Mouse (Mus musculus) gastrocnemius, adult 18-20 months (tissue): ENCODE results near the gene Gm4141. TPM values are rescaled to one million over a fixed set of nuclear protein-coding genes. Genes with fewer than 3 reads are reported as not detected.
"Not testable (repeated sequence)": the region's sequence is repeated elsewhere in the genome, so short reads cannot be mapped to it uniquely, and the experiment has no call there.

ENCODE experiments used
- DNase-seq: peaks from one replicate; pipeline ENCODE4 v3.0.0; 2021; ENCODE audit warnings: low spot score
- long read RNA-seq, 2 experiments: library from polyadenylated mRNA; stranded (forward); transcript quantifications; one replicate each; pipeline ENCODE4 v2.0.0; 2021
- total RNA-seq, 2 experiments: library from RNA; stranded (reverse); gene quantifications; 2 replicates each; pipeline ENCODE4 v1.2.3; 2021

Gm4141 gene
- not detected for total RNA-seq
- long read RNA-seq, experiment 1 = 0 reads
- long read RNA-seq, experiment 2 = 0 reads

GRCm38 (mm10) chr7:20576141-20576540 is at the start of gene Gm4141:
TSS of gene Gm4141 (minus strand) at chr7:20576241.
- DNase-seq = not testable (repeated sequence)

GRCm38 (mm10) chr7:20598921-20599320 is 22.9 kb upstream of the Gm4141 start, which contains the start of gene Gm4513:
TSS of gene Gm4513 (minus strand) at chr7:20599021.
- DNase-seq = not testable (repeated sequence)

GRCm38 (mm10) chr7:20545657-20546056 is 30.4 kb downstream of the Gm4141 start, which contains the start of gene Gm5726:
TSS of gene Gm5726 (minus strand) at chr7:20545757.
- DNase-seq = not testable (repeated sequence)

DNA sequence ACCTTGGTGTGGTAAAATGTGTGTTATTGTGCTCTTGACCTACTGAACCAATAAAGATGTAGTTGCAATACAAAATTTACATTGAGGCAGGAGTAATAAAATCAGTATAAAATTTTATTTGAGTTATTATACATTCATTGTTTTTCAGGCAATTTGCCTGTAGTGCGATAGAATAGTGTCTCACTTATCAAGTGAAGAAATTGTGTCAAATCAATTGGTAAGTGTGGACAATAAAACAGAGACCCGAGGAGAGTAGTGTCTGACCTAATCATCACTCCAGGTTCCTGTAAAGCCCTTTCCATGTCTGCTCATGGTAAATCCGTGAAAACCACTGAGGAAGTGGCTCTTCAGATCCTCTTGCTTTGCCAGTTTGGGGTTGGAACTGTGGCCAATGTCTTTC is 42.5 kb downstream of the Gm4141 start, which contains the start of gene Vmn1r104:
TSS of gene Vmn1r104 (plus strand) at position 301 of the 400 bp plus-strand sequence.
- DNase-seq = not testable (repeated sequence)

Other genes with a start within 250 kb of the Gm4141 start
- not detected for gene Gm4133, start 242.2 kb downstream of the Gm4141 start, total RNA-seq
- gene Gm5728, start 200.8 kb downstream of the Gm4141 start, total RNA-seq = not detected
- gene Vmn1r100, start 158.3 kb downstream of the Gm4141 start, total RNA-seq = not detected
- gene Vmn1r101, start 133.6 kb downstream of the Gm4141 start, total RNA-seq = not detected
- not detected for gene Gm10670, start 101.3 kb downstream of the Gm4141 start, total RNA-seq
- gene Vmn1r103, start 65.7 kb downstream of the Gm4141 start, total RNA-seq = not detected
- not detected for gene Vmn1r104, start 42.4 kb downstream of the Gm4141 start, total RNA-seq
- not detected for gene Gm5726, start 30.5 kb downstream of the Gm4141 start, total RNA-seq
- gene Gm4513, start 22.8 kb upstream of the Gm4141 start, total RNA-seq = not detected
- gene Vmn1r107, start 92.7 kb upstream of the Gm4141 start, total RNA-seq = not detected
- not detected for gene Vmn1r111, start 127.0 kb upstream of the Gm4141 start, total RNA-seq
- not detected for gene Gm10668, start 154.4 kb upstream of the Gm4141 start, total RNA-seq
- gene Vmn1r112, start 194.9 kb upstream of the Gm4141 start, total RNA-seq = not detected
- gene Vmn1r113, start 211.0 kb upstream of the Gm4141 start, total RNA-seq = not detected
- not detected for gene Vmn1r114, start 235.9 kb upstream of the Gm4141 start, total RNA-seq